Mouse (Mus musculus): Measurements from ENCODE around the gene Rps6ka5. TPM values are rescaled to one million over a fixed set of nuclear protein-coding genes. Genes with fewer than 3 reads are reported as not detected.

The Rps6ka5 gene
- total RNA-seq, 2 experiments from 2014 or later = 20.2 to 24.6 TPM

DNA sequence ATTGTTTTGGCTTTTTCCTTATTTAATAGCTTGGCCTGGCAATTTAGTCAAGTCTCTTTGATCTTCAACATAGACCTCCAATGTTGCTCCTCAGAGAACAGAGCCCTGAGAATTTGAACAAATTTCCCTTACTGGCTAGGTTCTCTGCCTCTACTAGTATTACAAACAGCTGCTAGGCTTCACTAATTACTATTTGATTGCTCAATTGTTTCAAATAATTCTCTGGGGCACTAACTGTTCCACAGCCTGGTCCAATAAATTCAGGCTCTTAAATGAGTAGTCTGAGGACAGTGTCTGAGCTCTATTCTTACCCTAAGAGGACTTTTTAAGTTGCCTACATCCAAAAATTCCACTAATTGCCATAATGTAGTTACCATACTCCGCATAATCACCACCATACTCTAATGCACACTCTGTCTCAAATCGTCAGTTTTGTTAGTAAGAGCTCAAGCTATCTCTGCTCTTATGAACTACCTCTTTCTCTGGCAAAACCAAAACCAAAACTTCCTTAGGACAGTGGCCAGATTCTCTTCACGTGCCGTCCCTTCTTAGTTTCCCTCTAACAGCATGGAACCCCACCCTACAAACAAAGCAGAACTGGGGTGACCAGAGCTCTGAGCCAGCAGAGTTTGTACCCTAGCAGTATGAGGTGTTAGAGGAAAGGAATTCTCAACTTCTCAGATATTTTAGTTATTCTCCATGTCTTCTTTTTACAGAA, 100.4 kb downstream of the Rps6ka5 start:
- DNase-seq (ENCODE audit: low spot score in 2 of 2) = no peak
- intact Hi-C loops (cut with DNase I) = no loop called here

DNA sequence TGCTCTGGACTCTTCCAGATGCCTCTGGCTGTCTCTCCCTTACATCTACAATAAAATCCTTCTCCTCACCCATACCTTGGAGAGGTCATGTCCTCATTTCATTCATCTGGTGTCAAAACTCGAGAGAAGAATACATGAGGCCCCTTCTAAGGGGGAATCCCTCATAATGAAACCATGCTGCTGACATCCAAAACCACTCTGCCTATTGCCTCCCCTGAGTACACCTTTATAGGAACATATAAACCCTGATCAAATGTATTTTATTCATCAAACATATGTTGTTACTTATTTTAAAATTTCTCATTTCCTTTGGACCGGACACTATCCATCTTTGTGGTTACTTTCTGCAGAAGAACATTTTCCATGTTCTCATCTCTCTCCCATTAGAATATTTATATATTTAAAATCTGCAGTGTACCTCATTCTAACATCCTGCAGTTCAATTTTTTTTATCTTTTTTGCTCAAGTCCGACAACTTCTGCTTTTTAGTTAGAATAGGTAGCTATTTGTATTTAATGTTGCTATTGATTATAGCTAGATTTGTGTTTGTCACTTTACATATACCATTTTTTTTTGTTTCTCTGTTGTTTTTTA, 101.8 kb downstream of the Rps6ka5 start:
- intact Hi-C loops (cut with DNase I) = no loop called here
- no peak for DNase-seq (ENCODE audit: low spot score in 2 of 2)

DNA sequence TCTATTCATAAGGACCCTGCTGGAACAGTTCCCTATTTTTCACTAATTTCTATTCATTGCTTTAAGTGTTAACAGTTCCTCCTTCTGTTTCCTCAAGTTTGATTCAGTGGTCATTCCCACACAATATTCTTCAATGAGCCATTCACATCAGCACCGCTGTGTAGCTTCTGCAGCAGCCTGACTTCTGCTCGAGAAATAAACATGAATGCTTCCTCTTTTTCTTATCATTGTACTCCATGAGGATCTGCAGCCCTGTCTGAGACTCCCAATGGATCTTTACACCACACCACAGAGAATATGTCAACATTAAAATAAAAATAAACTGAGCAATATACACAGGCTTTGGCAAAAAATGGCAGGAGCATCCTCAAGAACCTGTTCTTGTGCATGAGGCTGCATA, 111.5 kb downstream of the Rps6ka5 start:
- intact Hi-C loops (cut with DNase I) = no loop called here
- DNase-seq (ENCODE audit: low spot score in 2 of 2) = no peak

DNA sequence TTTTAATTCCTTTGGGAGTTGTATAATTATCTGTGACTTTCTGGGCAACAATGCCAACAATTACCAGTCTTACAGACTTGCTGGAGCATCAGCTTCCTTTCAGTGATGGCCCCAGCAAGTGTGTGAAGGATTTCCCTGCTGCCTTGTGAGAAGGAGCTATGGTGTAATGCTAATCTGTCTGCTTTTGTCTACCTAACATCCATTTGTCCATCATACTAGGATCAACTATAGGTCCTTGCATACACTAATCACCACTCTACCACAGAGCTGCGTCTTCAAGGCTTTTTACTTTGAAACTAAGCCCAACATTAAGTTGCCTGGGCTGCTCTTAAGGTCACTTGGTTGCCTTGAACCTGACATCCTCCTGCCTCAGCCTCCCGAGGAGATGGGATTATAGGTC, 112.9 kb downstream of the Rps6ka5 start:
- DNase-seq (ENCODE audit: low spot score in 2 of 2) = no peak
- intact Hi-C loops (cut with DNase I) = no loop called here

DNA sequence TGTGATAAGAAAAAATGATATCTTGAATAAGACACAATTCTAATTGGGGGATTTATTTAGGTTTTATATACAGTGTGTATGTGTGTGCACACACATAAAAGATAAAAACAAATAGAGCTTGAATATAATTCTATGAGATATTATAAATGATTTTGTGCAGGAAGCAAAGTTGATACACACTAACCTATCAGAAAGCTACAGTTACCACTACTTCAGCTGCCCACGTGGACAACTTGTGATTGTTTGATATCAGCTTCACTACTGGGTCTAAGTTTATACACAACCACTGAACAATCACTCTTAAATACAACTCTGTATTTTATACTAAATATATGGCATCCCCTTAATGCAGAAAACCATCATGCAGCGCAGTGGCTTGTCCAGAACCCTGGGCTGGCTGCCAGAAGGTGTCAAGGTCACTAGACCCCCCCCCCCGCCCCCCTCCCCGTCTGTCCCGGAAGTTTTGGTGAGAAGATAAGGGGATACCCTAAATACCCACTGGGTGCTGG, 113.5 kb downstream of the Rps6ka5 start:
- intact Hi-C loops (cut with DNase I) = no loop called here
- no peak for DNase-seq (ENCODE audit: low spot score in 2 of 2)

DNA sequence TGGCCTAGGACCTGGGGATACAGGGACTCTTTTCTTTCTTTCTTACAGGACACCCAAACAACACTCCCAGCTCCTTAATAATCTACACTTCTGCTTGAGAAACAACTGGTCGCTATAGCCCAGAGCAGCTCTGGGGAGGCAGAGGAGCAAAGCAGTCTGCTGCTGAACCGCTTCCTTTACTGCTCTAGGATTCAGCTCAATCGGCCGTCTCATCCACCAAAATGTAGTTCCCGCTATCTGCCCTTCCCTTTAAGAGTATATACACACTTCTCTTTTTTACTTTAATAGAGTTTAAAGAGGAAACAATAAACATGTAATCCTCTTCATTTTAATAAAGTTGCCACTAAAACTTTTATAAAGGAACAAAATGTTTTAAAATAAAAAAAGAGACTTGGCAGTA, 117.0 kb downstream of the Rps6ka5 start:
- intact Hi-C loops (cut with DNase I) = no loop called here
- DNase-seq (ENCODE audit: low spot score in 2 of 2) = no peak

DNA sequence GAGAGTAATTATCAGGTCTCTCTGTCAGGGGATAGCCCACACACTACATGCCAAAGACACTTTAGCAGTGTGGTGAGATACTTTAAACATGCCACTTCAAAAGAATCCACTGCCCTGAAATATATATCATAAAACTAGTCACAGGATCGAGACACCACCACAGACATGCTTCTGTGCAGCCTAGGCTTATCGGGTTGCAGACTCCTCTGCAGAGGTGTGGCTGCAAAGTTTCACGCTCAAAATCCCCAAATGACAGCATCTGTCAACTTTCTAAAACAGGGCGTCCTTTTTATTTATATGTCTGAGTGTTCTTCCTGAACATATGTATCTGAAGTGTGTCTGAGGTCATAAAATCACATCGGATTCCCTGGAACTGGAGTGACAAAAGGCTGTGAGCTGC, 117.7 kb downstream of the Rps6ka5 start:
- no peak for DNase-seq (ENCODE audit: low spot score in 2 of 2)
- intact Hi-C loops (cut with DNase I) = no loop called here

DNA sequence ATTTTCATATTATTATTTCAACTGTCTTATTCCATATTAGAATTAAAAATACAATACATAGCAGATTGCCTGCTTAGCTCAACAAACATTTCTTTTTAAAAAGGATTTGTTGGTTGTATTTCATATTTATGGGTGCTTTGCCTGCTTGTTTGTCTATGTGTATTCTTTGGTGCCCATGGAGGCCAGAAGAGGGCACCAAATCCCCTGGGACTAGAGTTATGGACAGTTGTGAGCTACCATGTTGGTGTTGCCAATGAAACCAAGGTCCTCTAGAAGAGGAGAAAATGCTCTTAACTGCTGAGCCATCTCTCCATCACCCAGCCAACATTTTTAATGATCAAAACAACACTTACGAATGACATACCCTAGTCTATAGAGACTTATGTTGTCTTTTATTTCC, 120.0 kb downstream of the Rps6ka5 start:
- intact Hi-C loops (cut with DNase I) = no loop called here
- DNase-seq (ENCODE audit: low spot score in 2 of 2) = no peak

DNA sequence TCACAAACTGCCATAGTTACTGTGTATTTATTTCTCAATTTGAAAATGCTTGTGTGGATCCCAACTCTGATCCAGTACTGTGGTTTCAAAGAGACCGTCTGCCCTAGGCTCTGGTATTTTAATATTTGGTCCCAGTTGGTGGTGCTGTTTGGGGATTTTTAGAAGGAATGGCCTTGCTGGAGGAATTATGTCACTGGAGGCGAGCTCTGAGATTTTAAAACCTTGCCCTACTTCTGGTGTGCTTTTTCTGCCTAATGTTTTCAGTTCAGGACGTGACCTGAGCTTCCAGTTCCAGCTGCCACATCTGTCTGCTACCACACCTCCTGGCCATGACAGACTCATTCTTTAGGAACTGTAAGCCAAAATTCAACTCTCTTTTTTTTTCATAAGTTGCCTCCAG, 121.2 kb downstream of the Rps6ka5 start:
- DNase-seq (ENCODE audit: low spot score in 2 of 2) = no peak
- intact Hi-C loops (cut with DNase I) = no loop called here

DNA sequence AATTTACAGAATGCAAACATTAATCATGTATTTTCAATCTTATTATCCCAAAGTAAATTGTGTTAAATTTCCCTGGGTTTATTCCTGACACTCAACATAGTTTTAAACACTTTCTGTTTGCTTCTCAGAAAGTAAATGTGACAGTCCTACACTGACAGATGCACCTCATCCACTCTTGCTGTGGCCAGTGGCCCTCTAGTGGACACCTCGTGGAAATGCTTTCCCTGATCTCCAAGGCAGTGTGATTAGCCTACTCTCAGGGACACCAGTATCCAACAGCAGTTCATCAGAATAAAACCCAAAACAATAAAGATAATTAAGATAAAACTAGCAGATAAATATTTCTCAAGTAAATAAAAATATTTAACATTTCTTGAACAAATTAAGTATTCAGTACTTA, 122.2 kb downstream of the Rps6ka5 start:
- DNase-seq (ENCODE audit: low spot score in 2 of 2) = peak in 1 of 2 experiments; percentile 10
- intact Hi-C loops (cut with DNase I) = loop anchor here (5.0 kb wide), 1 partner anchor 238 kb away; no protein-coding TSS in a partner anchor

DNA sequence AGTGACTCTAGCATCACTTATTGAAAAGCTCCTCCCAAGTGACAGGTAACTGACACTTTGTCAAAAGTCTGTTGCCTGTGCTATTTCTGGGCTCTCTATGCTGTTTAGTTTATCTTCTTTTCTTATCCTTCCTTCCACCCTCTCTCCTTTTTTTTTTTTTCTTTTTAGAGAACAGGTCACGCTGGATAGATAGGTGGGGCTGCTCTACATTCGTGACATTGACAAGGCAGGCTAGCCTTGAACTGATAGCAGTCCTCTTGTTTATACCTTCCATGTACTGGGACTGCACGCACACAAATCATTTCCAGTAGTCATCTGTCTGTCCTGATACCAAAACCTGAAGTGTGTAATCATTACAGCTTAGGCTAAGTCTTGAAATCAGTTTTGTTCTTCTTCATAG, 132.1 kb downstream of the Rps6ka5 start:
- DNase-seq (ENCODE audit: low spot score in 2 of 2) = no peak
- intact Hi-C loops (cut with DNase I) = no loop called here

DNA sequence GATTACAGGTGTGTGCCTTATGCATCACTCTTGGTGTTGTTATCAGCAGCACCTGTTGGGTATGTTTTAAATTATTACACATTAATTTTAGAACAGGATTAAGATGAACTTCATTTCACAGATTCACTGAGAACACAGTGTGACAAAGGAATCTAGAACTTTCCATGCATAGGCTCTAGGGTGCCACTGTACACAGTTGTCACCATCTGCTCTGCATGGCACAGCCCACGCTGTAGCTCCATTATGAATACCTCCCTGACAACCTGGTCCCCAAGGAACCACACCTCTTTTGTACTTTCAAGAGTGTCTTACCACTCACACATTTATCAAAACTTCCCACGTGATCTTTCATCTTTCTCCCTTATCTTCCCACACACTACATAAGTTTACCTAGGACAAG, 140.2 kb downstream of the Rps6ka5 start:
- intact Hi-C loops (cut with DNase I) = no loop called here
- no peak for DNase-seq (ENCODE audit: low spot score in 2 of 2)

DNA sequence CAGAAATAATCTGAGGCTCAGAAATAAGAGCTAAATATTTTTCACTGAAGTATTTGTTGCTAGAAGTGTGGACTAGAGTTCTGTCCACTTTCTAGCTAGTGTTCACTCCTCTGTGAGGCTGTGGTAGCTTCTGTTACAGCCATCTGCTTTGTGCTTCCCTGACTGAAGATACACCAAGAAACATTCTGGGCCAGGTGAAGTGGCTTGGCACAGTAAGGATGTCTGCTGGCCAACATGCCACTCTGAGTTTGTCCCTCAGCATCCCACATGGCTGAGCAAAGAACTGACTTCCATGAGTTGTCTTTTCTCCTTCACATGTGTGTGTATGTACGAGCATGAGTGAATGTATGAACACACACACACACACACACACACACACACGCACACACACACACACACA, 147.6 kb downstream of the Rps6ka5 start:
- intact Hi-C loops (cut with DNase I) = loop anchor here (2.0 to 5.0 kb wide), 3 partner anchors 262 to 412 kb away; no protein-coding TSS in a partner anchor
- DNase-seq (ENCODE audit: low spot score in 2 of 2) = no peak

DNA sequence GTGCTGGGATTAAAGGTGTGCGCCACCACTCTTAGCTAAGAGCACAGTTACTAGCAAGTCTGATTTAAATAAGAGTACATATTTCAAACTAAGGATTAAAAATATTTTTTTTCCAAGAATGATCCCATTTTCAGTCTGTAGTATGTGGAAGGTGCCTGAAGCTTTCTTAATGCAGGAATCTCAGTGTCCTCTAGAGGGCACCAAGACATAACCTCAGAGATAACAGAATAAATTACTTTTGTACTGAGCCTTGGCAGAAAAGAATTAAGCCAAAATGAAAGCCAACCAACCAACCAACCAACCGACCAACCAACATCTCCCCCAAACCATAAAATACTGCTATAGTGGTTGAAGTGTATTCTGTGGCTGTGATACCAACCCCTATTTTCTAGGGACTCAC, 148.5 kb downstream of the Rps6ka5 start:
- intact Hi-C loops (cut with DNase I) = loop anchor here (2.0 to 5.0 kb wide), 3 partner anchors 263 to 411 kb away; no protein-coding TSS in a partner anchor
- DNase-seq (ENCODE audit: low spot score in 2 of 2) = no peak

DNA sequence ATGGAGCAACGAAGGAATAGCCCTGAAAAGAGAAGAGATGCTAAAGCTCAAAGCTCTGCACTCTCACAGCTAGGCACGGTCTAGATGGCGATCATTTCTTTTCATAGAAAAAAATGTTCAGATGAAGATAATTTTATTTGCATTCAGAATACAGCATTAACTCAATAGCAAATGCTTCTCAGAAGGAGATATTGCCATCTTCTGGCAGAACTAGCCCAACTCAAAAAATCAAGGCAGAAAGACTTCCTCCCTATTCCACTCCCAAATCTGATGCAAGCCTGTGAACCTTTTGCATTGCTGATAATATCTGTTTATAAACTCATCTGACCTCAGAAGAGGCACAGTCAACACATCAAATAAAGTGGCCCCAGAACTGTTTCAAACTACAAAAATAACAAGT, 151.0 kb downstream of the Rps6ka5 start:
- no peak for DNase-seq (ENCODE audit: low spot score in 2 of 2)
- intact Hi-C loops (cut with DNase I) = loop anchor here (5.0 kb wide), 2 partner anchors 352 to 408 kb away; no protein-coding TSS in a partner anchor

DNA sequence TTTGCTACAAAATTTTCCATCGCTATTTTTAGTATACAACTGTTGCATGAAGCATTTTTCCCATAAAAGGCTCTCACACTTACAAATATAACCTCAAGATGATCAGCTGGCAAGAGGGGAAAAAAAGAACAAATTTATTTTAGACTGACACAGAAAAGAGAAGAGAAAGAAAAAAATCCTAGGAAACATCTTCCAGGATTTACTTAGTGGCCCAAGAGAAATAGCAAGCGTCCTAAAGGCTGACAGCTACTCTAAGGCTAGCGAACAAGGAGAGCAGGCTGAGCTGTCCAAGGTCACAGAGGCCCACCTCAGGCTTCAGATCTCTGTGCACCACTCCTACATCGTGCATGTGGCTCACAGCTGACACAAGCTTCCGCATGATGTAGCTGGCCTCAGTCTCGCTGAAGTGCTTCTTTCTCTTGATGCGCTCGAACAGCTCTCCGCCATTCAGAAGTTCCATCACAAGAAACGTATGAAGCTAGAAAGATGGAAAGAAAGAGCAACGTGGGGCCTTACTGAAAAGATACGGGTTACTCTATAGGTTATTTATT, 156.2 kb downstream of the Rps6ka5 start:
- intact Hi-C loops (cut with DNase I) = loop anchor here (2.0 to 5.0 kb wide), 4 partner anchors 88 to 384 kb away; no protein-coding TSS in a partner anchor

DNA sequence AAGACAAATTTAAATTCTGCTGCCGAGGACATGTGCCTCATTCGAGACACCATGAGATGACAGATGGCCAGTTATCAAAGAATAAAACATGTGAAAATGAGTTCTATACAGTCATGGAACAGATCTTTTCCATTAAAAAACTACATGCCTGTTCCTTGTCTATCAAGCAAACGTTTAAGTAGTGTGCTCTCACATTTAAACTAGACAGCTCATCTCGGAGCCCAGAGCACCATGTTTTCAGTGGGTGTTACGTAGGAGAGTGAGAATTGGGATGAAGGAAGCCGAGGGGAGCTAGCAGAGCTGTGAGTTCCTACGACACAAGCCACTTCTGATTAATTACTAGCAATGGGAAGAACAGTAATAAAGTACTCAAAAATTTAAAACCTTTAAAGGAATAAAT, 158.0 kb downstream of the Rps6ka5 start:
- peak; percentile 57 to 64 for DNase-seq (ENCODE audit: low spot score in 2 of 2)
- intact Hi-C loops (cut with DNase I) = no loop called here

More for the DNA sequence above, 156.2 kb downstream of the Rps6ka5 start:
- peak; percentile 38 to 48 for DNase-seq (ENCODE audit: low spot score in 2 of 2)

DNA sequence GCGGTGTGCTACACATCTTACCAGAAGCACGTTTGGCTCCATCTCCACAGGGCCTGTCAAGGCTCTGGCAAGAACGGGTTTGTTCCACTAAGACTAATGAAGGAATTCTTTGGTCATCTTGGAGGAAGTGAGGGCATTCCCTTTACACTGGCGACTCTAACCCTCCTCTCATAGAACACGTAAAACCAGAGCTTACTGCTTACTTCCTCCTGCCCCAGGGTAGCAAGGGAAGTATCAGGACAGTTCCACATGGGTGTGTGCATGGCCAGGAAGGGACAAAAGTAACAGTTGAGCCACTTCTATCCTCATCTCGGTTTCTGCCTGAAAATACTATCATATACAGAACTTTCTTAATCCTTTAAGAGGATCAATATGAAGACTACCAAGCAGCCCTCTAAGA, 158.7 kb downstream of the Rps6ka5 start:
- no peak for DNase-seq (ENCODE audit: low spot score in 2 of 2)
- intact Hi-C loops (cut with DNase I) = no loop called here

DNA sequence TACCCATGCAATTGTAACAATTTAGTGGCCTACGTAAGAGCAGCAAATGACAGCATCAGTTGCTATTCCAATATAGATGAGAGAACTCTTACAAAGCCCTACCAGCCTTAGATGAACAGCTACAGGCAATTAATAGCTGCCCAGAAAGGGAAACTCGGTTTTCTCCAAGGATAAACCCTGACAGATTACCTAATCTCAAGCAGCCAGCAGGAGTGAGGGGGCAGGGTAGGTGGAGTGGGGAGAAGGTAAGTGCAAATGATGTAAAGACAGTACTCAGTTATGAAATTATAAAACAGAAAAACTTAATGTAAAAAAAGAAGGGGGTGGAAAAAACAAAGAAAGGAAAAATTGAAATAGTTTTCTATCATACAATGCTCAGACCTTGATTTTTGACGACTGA, 159.2 kb downstream of the Rps6ka5 start:
- peak in 1 of 2 experiments; percentile 39 for DNase-seq (ENCODE audit: low spot score in 2 of 2)
- intact Hi-C loops (cut with DNase I) = no loop called here

DNA sequence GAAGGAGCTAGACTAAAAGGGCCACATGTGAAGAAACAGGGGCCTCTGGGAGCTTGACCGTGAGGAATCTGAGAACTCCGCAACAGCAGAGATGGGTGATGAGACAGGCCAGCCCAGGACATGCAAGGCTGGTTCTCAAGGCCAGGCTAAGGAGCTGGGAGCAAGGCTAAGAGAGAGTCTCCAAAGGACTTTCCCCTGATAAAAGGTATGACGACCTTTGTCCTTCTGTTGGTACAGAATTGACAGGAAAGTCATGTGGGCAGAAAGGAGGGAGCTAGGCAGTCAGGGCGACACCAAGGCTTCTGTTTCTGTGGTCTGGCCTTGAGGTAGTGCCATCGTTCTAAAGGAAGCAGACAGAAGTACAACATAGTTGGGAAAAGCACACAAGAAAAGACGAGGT, 173.1 kb downstream of the Rps6ka5 start:
- intact Hi-C loops (cut with DNase I) = no loop called here
- DNase-seq (ENCODE audit: low spot score in 2 of 2) = no peak

DNA sequence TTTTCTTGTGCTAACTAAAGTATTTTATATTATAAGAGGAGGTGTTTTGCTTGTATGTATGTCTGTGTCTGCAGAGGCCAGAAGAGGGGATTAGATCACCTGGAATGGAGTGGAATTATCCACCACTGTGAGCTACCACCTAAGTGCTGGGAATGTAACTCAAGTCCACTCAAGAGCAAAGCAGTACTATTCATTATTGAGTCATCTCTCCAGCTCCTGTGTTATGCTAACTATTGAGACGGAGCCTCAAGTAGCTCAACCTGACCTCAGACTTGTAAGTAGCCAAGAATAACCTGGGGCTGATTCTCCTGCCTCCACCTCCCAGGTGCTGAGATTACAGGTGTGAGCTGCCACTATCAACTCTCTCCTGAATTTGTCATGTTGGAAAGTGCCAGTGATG, 174.8 kb downstream of the Rps6ka5 start:
- DNase-seq (ENCODE audit: low spot score in 2 of 2) = no peak
- intact Hi-C loops (cut with DNase I) = no loop called here

All from left cerebral cortex, postnatal 36 days (tissue).